Mouse (Mus musculus) MEL (cell line): ENCODE results near the gene Gdap1l1. TPM values are rescaled to one million over a fixed set of nuclear protein-coding genes. Genes with fewer than 3 reads are reported as not detected.

Experiments
- DNase-seq: peaks from one replicate; pipeline ENCODE4 v3.0.0; 2011; ENCODE audit warnings: low read depth, low spot score
- H3K27ac ChIP-seq: 2 replicates; pipeline ENCODE4 v1.5.1; 2012; ENCODE audit warnings: low read depth, mild to moderate bottlenecking, control low read depth, low read length, moderate library complexity; ENCODE audit not compliant: control insufficient read depth
- H3K27me3 ChIP-seq, 2 experiments: fragments of 150-350 bp in 1 of 2; sonication (generic) in 1 of 2; 2 replicates each; pipeline ENCODE4 v1.6.1; 2012; ENCODE audit warnings: low read length in 2 of 2, mild to moderate bottlenecking in 2 of 2, improper control_type of control experiment in 1 of 2, moderate library complexity in 1 of 2; ENCODE audit not compliant: insufficient read depth in 2 of 2, control insufficient read depth in 1 of 2
- H3K36me3 ChIP-seq, 2 experiments: 2 replicates each; pipeline ENCODE4 v1.6.1; 2012 to 2014; ENCODE audit warnings: low read length in 2 of 2, improper control_type of control experiment in 1 of 2, inconsistent platforms in 1 of 2, mild to moderate bottlenecking in 1 of 2; ENCODE audit not compliant: insufficient read depth in 2 of 2, control insufficient read depth in 1 of 2
- H3K4me1 ChIP-seq, 2 experiments: fragments of 150-350 bp in 1 of 2; sonication (generic) in 1 of 2; 2 replicates each; pipeline ENCODE4 v1.6.1; 2012; ENCODE audit warnings: low read length in 2 of 2, improper control_type of control experiment in 1 of 2, mild to moderate bottlenecking in 1 of 2; ENCODE audit not compliant: insufficient read depth in 2 of 2, control insufficient read depth in 1 of 2
- H3K4me3 ChIP-seq, 2 experiments: fragments of 150-350 bp in 1 of 2; sonication (generic) in 1 of 2; 2 replicates each; pipeline ENCODE4 v1.5.1; 2012; ENCODE audit warnings: low read depth in 2 of 2, low read length in 2 of 2, mild to moderate bottlenecking in 2 of 2, moderate library complexity in 2 of 2, control low read depth in 1 of 2, improper control_type of control experiment in 1 of 2; ENCODE audit not compliant: control insufficient read depth in 1 of 2, insufficient read depth in 1 of 2
- H3K79me2 ChIP-seq: 2 replicates; pipeline ENCODE4 v1.6.1; 2012; ENCODE audit warnings: mild to moderate bottlenecking, low read length, moderate library complexity; ENCODE audit not compliant: control insufficient read depth, poor library complexity, insufficient read depth
- H3K9ac ChIP-seq: 2 replicates; pipeline ENCODE4 v1.6.1; 2012; ENCODE audit warnings: low read depth, mild to moderate bottlenecking, control low read depth, low read length, moderate library complexity; ENCODE audit not compliant: control insufficient read depth, poor library complexity, severe bottlenecking
- H3K9me3 ChIP-seq: fragments of 150-350 bp; sonication (generic); replicated peaks from 2 replicates; pipeline ENCODE4 v1.6.1; 2012; ENCODE audit warnings: mild to moderate bottlenecking, low read length, improper control_type of control experiment, moderate library complexity; ENCODE audit not compliant: insufficient read depth
- BHLHE40 ChIP-seq: IDR thresholded peaks from 2 replicates; pipeline ENCODE4 v1.6.1; 2012; ENCODE audit warnings: low read depth, mild to moderate bottlenecking, inconsistent platforms, low read length, improper control_type of control experiment, borderline replicate concordance
- CHD1 ChIP-seq: IDR thresholded peaks from 2 replicates; pipeline ENCODE4 v1.6.1; 2012; ENCODE audit warnings: low read depth, mild to moderate bottlenecking, inconsistent platforms, low read length, improper control_type of control experiment
- CTCF ChIP-seq, 3 experiments: IDR thresholded peaks in 2 of 3; conservative IDR thresholded peaks in 1 of 3; 2 replicates each; pipeline ENCODE4 v1.5.1; 2011 to 2012; ENCODE audit warnings: low read length in 3 of 3, low read depth in 2 of 3, mild to moderate bottlenecking in 2 of 3, improper control_type of control experiment in 1 of 3, inconsistent platforms in 1 of 3, mixed read lengths in 1 of 3, moderate library complexity in 1 of 3; ENCODE audit not compliant: control insufficient read depth in 1 of 3, insufficient read depth in 1 of 3, poor library complexity in 1 of 3, severe bottlenecking in 1 of 3
- E2F4 ChIP-seq: IDR thresholded peaks from 2 replicates; pipeline ENCODE4 v1.6.1; 2011; ENCODE audit warnings: low read depth, low read length, improper control_type of control experiment, borderline replicate concordance
- ELF1 ChIP-seq: IDR thresholded peaks from 2 replicates; pipeline ENCODE4 v1.6.1; 2014; ENCODE audit warnings: low read depth, mild to moderate bottlenecking, inconsistent platforms, low read length, improper control_type of control experiment, moderate library complexity
- ETS1 ChIP-seq: IDR thresholded peaks from 2 replicates; pipeline ENCODE4 v1.6.1; 2012; ENCODE audit warnings: low read depth, mild to moderate bottlenecking, inconsistent platforms, low read length, improper control_type of control experiment, moderate library complexity
- GABPA ChIP-seq: IDR thresholded peaks from 2 replicates; pipeline ENCODE4 v1.6.1; 2012; ENCODE audit warnings: low read depth, mild to moderate bottlenecking, inconsistent platforms, low read length, improper control_type of control experiment, moderate library complexity
- JUND ChIP-seq: IDR thresholded peaks from 2 replicates; pipeline ENCODE4 v1.6.1; 2011; ENCODE audit warnings: low read depth, mild to moderate bottlenecking, improper control_type of control experiment, low read length
- MAFK ChIP-seq: IDR thresholded peaks from 2 replicates; pipeline ENCODE4 v1.6.1; 2011; ENCODE audit warnings: low read depth, mild to moderate bottlenecking, low read length, improper control_type of control experiment, borderline replicate concordance
- MAX ChIP-seq: IDR thresholded peaks from 2 replicates; pipeline ENCODE4 v1.6.1; 2011; ENCODE audit warnings: low read length, improper control_type of control experiment
- MEF2A ChIP-seq: IDR thresholded peaks from 2 replicates; pipeline ENCODE4 v1.6.1; 2014; ENCODE audit warnings: low read depth, mild to moderate bottlenecking, inconsistent platforms, low read length, improper control_type of control experiment; ENCODE audit not compliant: poor library complexity, insufficient replicate concordance, severe bottlenecking; ENCODE audit errors: extremely low read depth
- MXI1 ChIP-seq: IDR thresholded peaks from 2 replicates; pipeline ENCODE4 v1.6.1; 2011; ENCODE audit warnings: mild to moderate bottlenecking, low read depth, low read length, improper control_type of control experiment
- MYC ChIP-seq: IDR thresholded peaks from 2 replicates; pipeline ENCODE4 v1.6.1; 2011; ENCODE audit warnings: low read depth, mild to moderate bottlenecking, low read length, improper control_type of control experiment, moderate library complexity
- NELFE ChIP-seq: IDR thresholded peaks from 2 replicates; pipeline ENCODE4 v1.6.1; 2011; ENCODE audit warnings: low read depth, low read length, improper control_type of control experiment
- NRF1 ChIP-seq: IDR thresholded peaks from 2 replicates; pipeline ENCODE4 v1.6.1; 2014; ENCODE audit warnings: low read depth, mild to moderate bottlenecking, inconsistent platforms, low read length, improper control_type of control experiment, moderate library complexity; ENCODE audit not compliant: poor library complexity, insufficient read depth, severe bottlenecking
- POLR2A ChIP-seq, 2 experiments: IDR thresholded peaks; 2 replicates each; pipeline ENCODE4 v1.6.1; 2011 to 2012; ENCODE audit warnings: low read length in 2 of 2, mild to moderate bottlenecking in 2 of 2, control low read depth in 1 of 2, improper control_type of control experiment in 1 of 2, low read depth in 1 of 2, moderate library complexity in 1 of 2; ENCODE audit not compliant: control insufficient read depth in 1 of 2, insufficient read depth in 1 of 2, poor library complexity in 1 of 2
- POLR2AphosphoS2 ChIP-seq: IDR thresholded peaks from 2 replicates; pipeline ENCODE4 v1.6.1; 2011; ENCODE audit warnings: low read length, improper control_type of control experiment
- POLR2AphosphoS5 ChIP-seq: IDR thresholded peaks from 2 replicates; pipeline ENCODE4 v1.6.1; 2012; ENCODE audit warnings: low read depth, borderline replicate concordance, mild to moderate bottlenecking, inconsistent platforms, low read length, moderate library complexity, mixed read lengths
- RAD21 ChIP-seq: IDR thresholded peaks from 2 replicates; pipeline ENCODE4 v1.6.1; 2011; ENCODE audit warnings: mild to moderate bottlenecking, low read depth, low read length, improper control_type of control experiment
- RCOR1 ChIP-seq: IDR thresholded peaks from 2 replicates; pipeline ENCODE4 v1.6.1; 2012; ENCODE audit warnings: low read depth, mild to moderate bottlenecking, inconsistent platforms, low read length, improper control_type of control experiment
- SIN3A ChIP-seq: IDR thresholded peaks from 2 replicates; pipeline ENCODE4 v1.6.1; 2012; ENCODE audit warnings: low read length, improper control_type of control experiment, inconsistent platforms
- TBP ChIP-seq: IDR thresholded peaks from 2 replicates; pipeline ENCODE4 v1.8.0; 2011; ENCODE audit warnings: low read depth, low read length, improper control_type of control experiment
- UBTF ChIP-seq: IDR thresholded peaks from 2 replicates; pipeline ENCODE4 v1.6.1; 2012; ENCODE audit warnings: low read depth, mild to moderate bottlenecking, inconsistent platforms, low read length, improper control_type of control experiment, moderate library complexity, borderline replicate concordance; ENCODE audit not compliant: insufficient read depth
- USF1 ChIP-seq: IDR thresholded peaks from 2 replicates; pipeline ENCODE4 v1.6.1; 2014; ENCODE audit warnings: low read depth, mild to moderate bottlenecking, inconsistent platforms, low read length, improper control_type of control experiment, moderate library complexity
- USF2 ChIP-seq, 2 experiments: IDR thresholded peaks; 2 replicates each; pipeline ENCODE4 v1.6.1; 2011 to 2012; ENCODE audit warnings: improper control_type of control experiment in 2 of 2, low read length in 2 of 2, borderline replicate concordance in 1 of 2, inconsistent platforms in 1 of 2, low read depth in 1 of 2, mild to moderate bottlenecking in 1 of 2; ENCODE audit not compliant: insufficient read depth in 1 of 2
- ZC3H11A ChIP-seq: IDR thresholded peaks from 2 replicates; pipeline ENCODE4 v1.6.1; 2012; ENCODE audit warnings: low read depth, mild to moderate bottlenecking, inconsistent platforms, low read length, improper control_type of control experiment
- ZKSCAN1 ChIP-seq: IDR thresholded peaks from 2 replicates; pipeline ENCODE4 v1.6.1; 2012; ENCODE audit warnings: low read depth, mild to moderate bottlenecking, inconsistent platforms, low read length, improper control_type of control experiment, moderate library complexity
- ZMIZ1 ChIP-seq: IDR thresholded peaks from 2 replicates; pipeline ENCODE4 v1.6.1; 2012; ENCODE audit warnings: low read depth, mild to moderate bottlenecking, inconsistent platforms, low read length, improper control_type of control experiment, moderate library complexity
- polyA plus RNA-seq, 2 experiments: library from polyadenylated mRNA; stranded (reverse) in 1 of 2; unstranded in 1 of 2; fragments of >175 nt in 1 of 2; fragments of >200 nt in 1 of 2; gene quantifications; 2 replicates each; pipeline versions ENCODE4 v1.2.1 to v1.2.4; 2012; ENCODE audit warnings: low replicate concordance in 2 of 2, low read depth in 1 of 2; ENCODE audit not compliant: insufficient read length in 2 of 2, insufficient read depth in 1 of 2, missing spikeins in 1 of 2
- total RNA-seq: library from RNA; depleted of rRNA; stranded (reverse); fragments of 300-350 nt; gene quantifications from 2 replicates; pipeline ENCODE4 v1.2.3, GENCODE M21; 2012

The Gdap1l1 gene
- total and polyA plus RNA-seq, 3 experiments: not detected

- TF ChIP-seq MYC (no peak), SIN3A (no peak), MAFK (no peak), CHD1 (no peak)
Measured at GRCm38 (mm10) chr2:163493031-163493430, 54.8 kb downstream of the Gdap1l1 start (continued).

DNA sequence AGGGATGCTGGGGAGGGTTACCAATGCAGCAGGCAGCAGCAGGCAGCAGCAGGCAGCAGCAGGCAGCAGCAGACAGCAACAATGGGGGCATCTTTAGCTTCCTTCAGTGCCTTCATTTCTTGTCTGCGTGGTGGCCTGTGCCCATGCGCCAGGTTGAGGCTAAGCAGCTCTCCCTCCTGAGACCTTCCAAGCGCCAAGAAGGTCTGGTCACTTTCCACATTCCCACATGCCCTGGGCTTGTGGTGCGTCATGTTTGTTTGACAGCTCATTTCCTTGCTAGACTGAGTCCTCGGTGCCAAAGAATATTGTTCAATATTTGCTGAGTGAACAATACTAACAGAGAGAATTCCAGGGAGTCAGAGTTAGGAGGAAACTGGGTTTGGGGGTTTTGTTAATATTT is 55.7 kb downstream of the Gdap1l1 start:
- Histone ChIP-seq H3K36me3 (no peaks in the 10 kb centered on the region), H3K79me2 (no peaks in the 10 kb centered on the region), H3K27ac (no peak overlapping the region), H3K9ac (no peak overlapping the region), H3K27me3 (peaks cover 0 to 14% of the 10 kb centered on the region in 2 experiments), H3K4me3 (no peak overlapping the region), H3K4me1 (no peaks in the 10 kb centered on the region), H3K9me3 (no peaks in the 10 kb centered on the region)
- TF ChIP-seq E2F4 (no peak), ETS1 (no peak), MAX (no peak), GABPA (no peak), RAD21 (no peak), RCOR1 (no peak), CHD1 (no peak), USF1 (no peak), UBTF (no peak), POLR2AphosphoS2 (no peak), ZC3H11A (no peak), ELF1 (no peak), TBP (no peak), ZMIZ1 (no peak), MEF2A (no peak), NELFE (no peak), MAFK (no peak)
- DNase-seq: no peak

DNA sequence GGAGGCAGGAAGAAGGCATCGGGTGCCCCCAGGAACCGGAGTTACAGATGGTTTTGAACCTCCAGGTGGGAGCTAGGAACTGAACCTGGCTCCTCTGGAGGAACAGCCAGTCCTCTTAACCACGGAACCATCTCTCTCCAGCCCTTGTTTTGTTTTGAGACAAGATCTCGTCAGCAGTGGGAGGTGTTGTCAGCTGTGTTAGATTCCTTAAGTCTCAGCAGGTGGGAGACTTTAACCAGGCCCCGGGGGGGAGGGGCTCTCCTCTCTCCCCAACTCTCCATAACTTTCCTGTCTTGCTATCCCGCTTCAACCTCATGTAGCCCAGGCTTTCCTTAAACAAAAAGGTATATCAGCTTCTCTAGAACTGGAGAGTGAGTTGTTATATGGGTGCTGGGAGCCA is 56.2 kb downstream of the Gdap1l1 start:
- DNase-seq: no peak
- no peaks in the 10 kb centered on the region for H3K9me3 ChIP-seq
- no peaks in the 10 kb centered on the region for H3K36me3 ChIP-seq
- H3K4me1 ChIP-seq: no peaks in the 10 kb centered on the region
- H3K4me3 ChIP-seq: no peak overlapping the region
- no peak overlapping the region for H3K27ac ChIP-seq
- H3K9ac ChIP-seq: no peak overlapping the region
- H3K27me3 ChIP-seq: peaks cover 0 to 14% of the 10 kb centered on the region in 2 experiments
- H3K79me2 ChIP-seq: no peaks in the 10 kb centered on the region
- no peak for TF ChIP-seq CTCF (IDR thresholded peaks at IDR 0.05 in 2 of 3, conservative IDR thresholded peaks at IDR 0.05 in 1 of 3; ENCODE audit: control insufficient read depth in 1 of 3, insufficient read depth in 1 of 3, low read depth in 2 of 3, low read length in 3 of 3, poor library complexity in 1 of 3, severe bottlenecking in 1 of 3)
- no peak for TF ChIP-seq ETS1
- no peak for TF ChIP-seq SIN3A
- no peak for TF ChIP-seq JUND
- TF ChIP-seq USF2 (IDR thresholded peaks at IDR 0.05; ENCODE audit: borderline replicate concordance in 1 of 2, insufficient read depth in 1 of 2, low read depth in 1 of 2, low read length in 2 of 2): no peak
- TF ChIP-seq CHD1: no peak
- TF ChIP-seq POLR2AphosphoS5: no peak
- no peak for TF ChIP-seq POLR2AphosphoS2
- TF ChIP-seq MXI1: no peak
- TF ChIP-seq ZKSCAN1: no peak
- TF ChIP-seq NELFE: no peak
- TF ChIP-seq E2F4: no peak
- no peak for TF ChIP-seq ZMIZ1
- no peak for TF ChIP-seq NRF1
- no peak for TF ChIP-seq MYC
- TF ChIP-seq POLR2A (IDR thresholded peaks at IDR 0.05; ENCODE audit: control insufficient read depth in 1 of 2, insufficient read depth in 1 of 2, low read depth in 1 of 2, low read length in 2 of 2, poor library complexity in 1 of 2): no peak
- TF ChIP-seq BHLHE40: no peak
